Mouse (Mus musculus): ENCODE data around the gene Gm10803.
"Not testable (repeated sequence)": the region's sequence is repeated elsewhere in the genome, so short reads cannot be mapped to it uniquely, and the experiment has no call there.

Gene Gm10803

GRCm38 (mm10) chr2:93560268-93560667 is at the start of gene Gm10803:
Gene Gm10803, plus strand, starts transcription at chr2:93560568.
- DNase-seq (ENCODE audit: low spot score): not testable (repeated sequence)

GRCm38 (mm10) chr2:93510839-93511238 is 49.5 kb upstream of the Gm10803 start:
- DNase-seq (ENCODE audit: low spot score): no peak

- DNase-seq (ENCODE audit: low spot score): no peak
Observed at GRCm38 (mm10) chr2:93512130-93512529, 48.2 kb upstream of the Gm10803 start.

- DNase-seq (ENCODE audit: low spot score): no peak
Observed at GRCm38 (mm10) chr2:93515246-93515645, 45.1 kb upstream of the Gm10803 start.

- DNase-seq (ENCODE audit: low spot score): no peak
Observed at GRCm38 (mm10) chr2:93521042-93521441, 39.3 kb upstream of the Gm10803 start.

- DNase-seq (ENCODE audit: low spot score): no peak
Observed at GRCm38 (mm10) chr2:93521571-93521970, 38.8 kb upstream of the Gm10803 start.

GRCm38 (mm10) chr2:93522005-93522404 is 38.4 kb upstream of the Gm10803 start:
- no peak for DNase-seq (ENCODE audit: low spot score)

GRCm38 (mm10) chr2:93525033-93525762 is 35.2 kb upstream of the Gm10803 start:
- DNase-seq (ENCODE audit: low spot score): no peak

GRCm38 (mm10) chr2:93529602-93530001 is 30.8 kb upstream of the Gm10803 start:
- DNase-seq (ENCODE audit: low spot score): no peak

- no peak for DNase-seq (ENCODE audit: low spot score)
Observed at GRCm38 (mm10) chr2:93533891-93534290, 26.5 kb upstream of the Gm10803 start.

GRCm38 (mm10) chr2:93537385-93537967 is 22.9 kb upstream of the Gm10803 start:
- DNase-seq (ENCODE audit: low spot score): no peak

GRCm38 (mm10) chr2:93538140-93538539 is 22.2 kb upstream of the Gm10803 start:
- no peak for DNase-seq (ENCODE audit: low spot score)

GRCm38 (mm10) chr2:93541771-93542170 is 18.6 kb upstream of the Gm10803 start:
- DNase-seq (ENCODE audit: low spot score): no peak

GRCm38 (mm10) chr2:93552676-93553521 is 7.5 kb upstream of the Gm10803 start:
- DNase-seq (ENCODE audit: low spot score): no peak

GRCm38 (mm10) chr2:93553905-93554304 is 6.5 kb upstream of the Gm10803 start:
- DNase-seq (ENCODE audit: low spot score): no peak

- DNase-seq (ENCODE audit: low spot score): no peak
Observed at GRCm38 (mm10) chr2:93565647-93566046, 5.3 kb downstream of the Gm10803 start.

- DNase-seq (ENCODE audit: low spot score): no peak
Observed at GRCm38 (mm10) chr2:93567675-93568074, 7.3 kb downstream of the Gm10803 start.

- DNase-seq (ENCODE audit: low spot score): no peak
Observed at GRCm38 (mm10) chr2:93572565-93572964, 12.2 kb downstream of the Gm10803 start.

- DNase-seq (ENCODE audit: low spot score): no peak
Observed at GRCm38 (mm10) chr2:93581271-93581670, 20.9 kb downstream of the Gm10803 start.

- DNase-seq (ENCODE audit: low spot score): no peak
Observed at GRCm38 (mm10) chr2:93585821-93586220, 25.5 kb downstream of the Gm10803 start.

- DNase-seq (ENCODE audit: low spot score): no peak
Observed at GRCm38 (mm10) chr2:93587446-93587845, 27.1 kb downstream of the Gm10803 start.

- no peak for DNase-seq (ENCODE audit: low spot score)
Observed at GRCm38 (mm10) chr2:93589875-93590274, 29.5 kb downstream of the Gm10803 start.

GRCm38 (mm10) chr2:93591706-93592105 is 31.3 kb downstream of the Gm10803 start:
- no peak for DNase-seq (ENCODE audit: low spot score)
